Mouse (Mus musculus): ENCODE measurements around the gene Vmn1r11.

DNA sequence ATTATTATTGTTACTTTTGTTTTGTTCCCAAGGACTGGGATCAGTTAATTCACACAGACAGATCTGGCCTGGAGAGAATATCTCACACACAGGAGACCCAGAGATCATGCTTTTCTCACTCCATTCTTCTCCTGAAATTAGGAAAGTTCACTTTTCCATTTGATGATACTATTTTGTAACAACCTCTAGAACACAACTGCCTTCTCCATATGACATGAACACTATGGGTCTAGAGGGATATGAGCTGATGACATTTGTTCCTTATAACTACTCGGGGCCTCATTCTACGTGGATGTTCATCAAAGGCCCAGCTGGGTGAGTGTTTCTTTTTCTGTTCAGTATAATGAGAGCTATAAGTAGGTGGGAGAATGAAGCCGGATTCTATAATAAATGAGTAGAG lies 24.1 kb upstream of the Vmn1r11 start, which contains the start of gene Vmn1r10:
- TF ChIP-seq POLR2A (IDR thresholded peaks at IDR 0.05; ENCODE audit: low read depth, low read length) (no peak), CTCF (IDR thresholded peaks at IDR 0.05; ENCODE audit: borderline replicate concordance, insufficient read depth, low read length) (no peak)
